Mouse (Mus musculus) olfactory bulb, adult 2 months (tissue): Measurements from ENCODE around the gene Abracl.

ENCODE experiments used
- CTCF ChIP-seq: fragments of 200-500 bp; IDR thresholded peaks from 2 replicates; pipeline ENCODE4 v1.5.1; 2012; ENCODE audit warnings: low read depth, mild to moderate bottlenecking, low read length, moderate library complexity; ENCODE audit not compliant: insufficient read depth
- POLR2A ChIP-seq: fragments of 200-500 bp; IDR thresholded peaks from 2 replicates; pipeline ENCODE4 v1.6.1; 2012; ENCODE audit warnings: mild to moderate bottlenecking, low read depth, low read length, moderate library complexity; ENCODE audit not compliant: insufficient read depth

GRCm38 (mm10) chr10:17989136-17989535, 34.0 kb downstream of the Abracl start:
- TF ChIP-seq POLR2A (no peak), CTCF (no peak)
